Comparison of ENCODE assay signal across 27 mouse cellular contexts in the genomic region with DNA sequence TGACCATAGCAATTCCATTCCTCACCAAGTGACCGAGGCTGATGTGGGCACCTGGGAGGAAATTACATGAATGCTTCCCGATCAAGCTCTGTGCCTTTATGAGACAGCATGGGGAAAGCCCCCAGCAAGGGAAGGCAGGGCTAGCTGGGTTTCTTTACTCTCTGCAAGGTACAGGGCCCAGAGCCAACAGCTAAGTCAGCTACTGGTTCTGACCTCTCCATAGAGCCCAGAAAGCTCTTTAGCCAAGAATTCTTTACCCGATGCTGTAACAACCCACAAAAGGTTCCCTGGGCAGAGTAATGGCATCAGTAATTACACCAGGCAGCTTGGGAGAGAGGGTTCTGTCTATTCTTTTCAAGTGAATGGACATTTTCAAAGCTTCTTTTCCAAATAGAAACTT.
DNase-seq lines count a peak whose midpoint lies in the region; ATAC-seq and TF ChIP-seq lines count a peak whose summit lies in the region.
"Had no signal": no experiment of that assay in that cellular context is flagged by ENCODE, and none has a peak within 500 bp of the region (broad histone marks: within the 10 kb centered on the region; RNA-seq: fewer than 3 reads in every experiment).

No protein-coding gene starts in this region.

- 55% methylated on average over 3 of the region's 3 CpGs for WGBS in forebrain, embryonic 14.5 days
- WGBS in forebrain, embryonic 12.5 days, result 71% methylated on average over 3 of the region's 3 CpGs
- WGBS in liver, adult 2 months, result 18% methylated on average over 3 of the region's 3 CpGs
- 60% methylated on average over 3 of the region's 3 CpGs for WGBS in liver, embryonic 12.5 days (ENCODE audit: insufficient replicate concordance)
- WGBS in neural tube, embryonic 13.5 days, result 43% methylated on average over 3 of the region's 3 CpGs
- WGBS in stomach, postnatal 0 days, result 31% methylated on average over 3 of the region's 3 CpGs

- no peaks in the 10 kb centered on the region for H3K79me2 ChIP-seq in liver, adult 2 months (ENCODE audit: control insufficient read depth, insufficient read depth, low read length)

- no peak for TF ChIP-seq CTCF in liver, adult 2 months (IDR thresholded peaks at IDR 0.05; ENCODE audit: low read depth, low read length)
- no peak for TF ChIP-seq CTCF in stomach, postnatal 0 days (IDR thresholded peaks at IDR 0.05; ENCODE audit: low read depth)

- no peak for TF ChIP-seq EP300 in stomach, postnatal 0 days (optimal IDR thresholded peaks at IDR 0.05)

- H3K9ac ChIP-seq in forebrain, embryonic 14.5 days (ENCODE audit: low read length), result no peak overlapping the region
- H3K9ac ChIP-seq in forebrain, embryonic 12.5 days, result no peak overlapping the region
- H3K9ac ChIP-seq in liver, adult 2 months (ENCODE audit: low read depth, low read length), result no peak overlapping the region
- H3K9ac ChIP-seq in liver, embryonic 12.5 days, result no peak overlapping the region
- H3K9ac ChIP-seq in neural tube, embryonic 13.5 days, result no peak overlapping the region
- no peak overlapping the region for H3K9ac ChIP-seq in stomach, postnatal 0 days (ENCODE audit: low read length)
- H3K9ac ChIP-seq: embryonic facial prominence, embryonic 13.5 days; forebrain, postnatal 0 days; heart, embryonic 13.5 days; limb, embryonic 15.5 days; stomach, embryonic 15.5 days had no signal

- no peaks in the 10 kb centered on the region for H3K4me1 ChIP-seq in forebrain, embryonic 14.5 days (ENCODE audit: control insufficient read depth, insufficient read depth, low read length)
- no peaks in the 10 kb centered on the region for H3K4me1 ChIP-seq in forebrain, embryonic 12.5 days
- peaks cover 14% of the 10 kb centered on the region for H3K4me1 ChIP-seq in liver, adult 2 months (ENCODE audit: control insufficient read depth, insufficient read depth, low read length)
- H3K4me1 ChIP-seq in liver, embryonic 12.5 days, result no peaks in the 10 kb centered on the region
- H3K4me1 ChIP-seq in neural tube, embryonic 13.5 days (replicated peaks), result no peaks in the 10 kb centered on the region
- H3K4me1 ChIP-seq in stomach, postnatal 0 days (replicated peaks; ENCODE audit: control insufficient read depth, insufficient read depth), result no peaks in the 10 kb centered on the region
- H3K4me1 ChIP-seq: heart, embryonic 13.5 days; limb, embryonic 10.5 days; limb, embryonic 15.5 days; stomach, embryonic 15.5 days had no signal

- H3K36me3 ChIP-seq in forebrain, embryonic 14.5 days (ENCODE audit: control insufficient read depth, insufficient read depth, low read length), result no peaks in the 10 kb centered on the region
- no peaks in the 10 kb centered on the region for H3K36me3 ChIP-seq in forebrain, embryonic 12.5 days (replicated peaks)
- H3K36me3 ChIP-seq in liver, adult 2 months (ENCODE audit: control insufficient read depth, insufficient read depth, low read length), result no peaks in the 10 kb centered on the region
- no peaks in the 10 kb centered on the region for H3K36me3 ChIP-seq in liver, embryonic 12.5 days
- no peaks in the 10 kb centered on the region for H3K36me3 ChIP-seq in neural tube, embryonic 13.5 days
- no peaks in the 10 kb centered on the region for H3K36me3 ChIP-seq in stomach, postnatal 0 days (ENCODE audit: control insufficient read depth, insufficient read depth, low read length)
- H3K36me3 ChIP-seq: embryonic facial prominence, embryonic 13.5 days; forebrain, embryonic 10.5 days; G1E; heart, embryonic 13.5 days; limb, embryonic 10.5 days; limb, embryonic 15.5 days; midbrain, embryonic 10.5 days; stomach, embryonic 15.5 days had no signal

- H3K4me2 ChIP-seq in forebrain, embryonic 14.5 days (ENCODE audit: low read length), result no peak overlapping the region
- no peak overlapping the region for H3K4me2 ChIP-seq in forebrain, embryonic 12.5 days
- no peak overlapping the region for H3K4me2 ChIP-seq in liver, embryonic 12.5 days
- no peak overlapping the region for H3K4me2 ChIP-seq in neural tube, embryonic 13.5 days
- H3K4me2 ChIP-seq in stomach, postnatal 0 days (replicated peaks; ENCODE audit: low read depth), result no peak overlapping the region
- H3K4me2 ChIP-seq: embryonic facial prominence, embryonic 13.5 days; heart, embryonic 13.5 days; limb, embryonic 15.5 days; stomach, embryonic 15.5 days had no signal

- no peak overlapping the region for H3K27ac ChIP-seq in forebrain, embryonic 14.5 days (ENCODE audit: low read depth, low read length)
- no peak overlapping the region for H3K27ac ChIP-seq in forebrain, embryonic 12.5 days
- no peak overlapping the region; the same call in 1 of the 2 replicates for H3K27ac ChIP-seq in liver, adult 2 months (replicated peaks; ENCODE audit: insufficient read depth, low read depth, low read length)
- H3K27ac ChIP-seq in liver, embryonic 12.5 days, result no peak overlapping the region
- no peak overlapping the region for H3K27ac ChIP-seq in neural tube, embryonic 13.5 days (replicated peaks)
- H3K27ac ChIP-seq in stomach, postnatal 0 days (replicated peaks), result no peak overlapping the region
- H3K27ac ChIP-seq: embryonic facial prominence, embryonic 13.5 days; forebrain, embryonic 10.5 days; heart, adult 2 months; heart, embryonic 13.5 days; limb, embryonic 10.5 days; limb, embryonic 15.5 days; midbrain, embryonic 10.5 days; stomach, embryonic 15.5 days had no signal

- no peak for TF ChIP-seq POLR2A in liver, adult 2 months (IDR thresholded peaks at IDR 0.05; ENCODE audit: extremely low read depth, insufficient read depth, low read length)

- H3K27me3 ChIP-seq in forebrain, embryonic 14.5 days (replicated peaks; ENCODE audit: control insufficient read depth, insufficient read depth, low read length), result no peaks in the 10 kb centered on the region
- peaks cover 27% of the 10 kb centered on the region for H3K27me3 ChIP-seq in forebrain, embryonic 12.5 days
- no peaks in the 10 kb centered on the region for H3K27me3 ChIP-seq in liver, adult 2 months (ENCODE audit: control insufficient read depth, insufficient read depth, low read length)
- H3K27me3 ChIP-seq in liver, embryonic 12.5 days (replicated peaks), result no peaks in the 10 kb centered on the region
- peaks cover 44% of the 10 kb centered on the region for H3K27me3 ChIP-seq in neural tube, embryonic 13.5 days
- no peaks in the 10 kb centered on the region for H3K27me3 ChIP-seq in stomach, postnatal 0 days (ENCODE audit: control insufficient read depth, insufficient read depth, low read length)
- H3K27me3 ChIP-seq: stomach, embryonic 15.5 days had no signal

- no peak overlapping the region for H3K4me3 ChIP-seq in forebrain, embryonic 14.5 days (ENCODE audit: low read depth, low read length)
- H3K4me3 ChIP-seq in forebrain, embryonic 12.5 days (replicated peaks), result no peak overlapping the region
- no peak overlapping the region; the same call in 1 of the 2 replicates for H3K4me3 ChIP-seq in liver, adult 2 months (ENCODE audit: insufficient read depth, low read depth, low read length)
- H3K4me3 ChIP-seq in liver, embryonic 12.5 days, result no peak overlapping the region
- no peak overlapping the region for H3K4me3 ChIP-seq in neural tube, embryonic 13.5 days
- H3K4me3 ChIP-seq in stomach, postnatal 0 days (ENCODE audit: low read depth, low read length), result no peak overlapping the region
- H3K4me3 ChIP-seq: embryonic facial prominence, embryonic 13.5 days; forebrain, embryonic 10.5 days; heart, adult 2 months; heart, embryonic 13.5 days; limb, embryonic 10.5 days; limb, embryonic 15.5 days; midbrain, embryonic 10.5 days; stomach, embryonic 15.5 days had no signal

- DNase-seq in forebrain, embryonic 14.5 days (ENCODE audit: low spot score), result peak; percentile 11
- peak; percentile 81 for DNase-seq in liver, adult 2 months (ENCODE audit: extremely low read depth, low read depth, low spot score)
- no peak for DNase-seq in neural tube, embryonic 10.5 days (ENCODE audit: extremely low spot score, low spot score)
- peak; percentile 27 for DNase-seq in stomach, postnatal 0 days (ENCODE audit: low spot score)
- DNase-seq in urinary bladder, adult 18-20 months (ENCODE audit: low spot score in 2 of 2), result no peak
- DNase-seq: adrenal gland, postnatal 25 days; cerebellum, adult 18-20 months; forebrain, postnatal 0 days; heart, adult 2 months; heart, postnatal 10 days; kidney, adult 11 months; kidney, postnatal 25 days; lung, adult 2 months; lung, postnatal 10 days; thymus, postnatal 14 days had no signal

- H3K9me3 ChIP-seq in forebrain, embryonic 14.5 days (replicated peaks; ENCODE audit: control insufficient read depth, low read length), result no peaks in the 10 kb centered on the region
- H3K9me3 ChIP-seq in forebrain, embryonic 12.5 days, result no peaks in the 10 kb centered on the region
- H3K9me3 ChIP-seq in liver, embryonic 12.5 days (replicated peaks), result no peaks in the 10 kb centered on the region
- no peaks in the 10 kb centered on the region for H3K9me3 ChIP-seq in neural tube, embryonic 13.5 days
- H3K9me3 ChIP-seq in stomach, postnatal 0 days (ENCODE audit: control insufficient read depth, low read length), result no peaks in the 10 kb centered on the region
- H3K9me3 ChIP-seq: embryonic facial prominence, embryonic 13.5 days; forebrain, embryonic 10.5 days; heart, embryonic 13.5 days; limb, embryonic 10.5 days; limb, embryonic 15.5 days; midbrain, embryonic 10.5 days; stomach, embryonic 15.5 days had no signal

- no peak for ATAC-seq in forebrain, embryonic 14.5 days
- no peak for ATAC-seq in forebrain, embryonic 12.5 days (ENCODE audit: low FRiP score)
- ATAC-seq in liver, embryonic 12.5 days, result no peak
- ATAC-seq in neural tube, embryonic 13.5 days (ENCODE audit: low read depth), result 0 out of 2 replicates have a peak, but pooled peaks have one; percentile 8
- ATAC-seq in stomach, postnatal 0 days (ENCODE audit: low FRiP score, low TSS enrichment), result no peak
- ATAC-seq: forebrain, postnatal 0 days; inflammation-experienced regulatory T-cells, adult 6 months had no signal

Comparison
In these comparisons a context has a peak if more than half of its experiments do, and no peak if none do; other contexts are left out.
1. DNase-seq: peak in forebrain, embryonic 14.5 days (single experiment), liver, adult 2 months (single experiment) and stomach, postnatal 0 days (single experiment); none in neural tube, embryonic 10.5 days (single experiment) and urinary bladder, adult 18-20 months (0 of 2).